Mouse (Mus musculus) effector memory CD4-positive, alpha-beta T cell, adult 7 months (primary cell): ENCODE data around the gene D330045A20Rik. TPM values are rescaled to one million over a fixed set of nuclear protein-coding genes. Genes with fewer than 3 reads are reported as not detected.

Experiments
- polyA plus RNA-seq: library from polyadenylated mRNA; unstranded; fragments of 100-300 nt; shearing (Covaris generic); gene quantifications from one replicate; pipeline ENCODE4 v1.2.1, GENCODE M21; 2017

D330045A20Rik gene
- 0.40 TPM for polyA plus RNA-seq

DNA sequence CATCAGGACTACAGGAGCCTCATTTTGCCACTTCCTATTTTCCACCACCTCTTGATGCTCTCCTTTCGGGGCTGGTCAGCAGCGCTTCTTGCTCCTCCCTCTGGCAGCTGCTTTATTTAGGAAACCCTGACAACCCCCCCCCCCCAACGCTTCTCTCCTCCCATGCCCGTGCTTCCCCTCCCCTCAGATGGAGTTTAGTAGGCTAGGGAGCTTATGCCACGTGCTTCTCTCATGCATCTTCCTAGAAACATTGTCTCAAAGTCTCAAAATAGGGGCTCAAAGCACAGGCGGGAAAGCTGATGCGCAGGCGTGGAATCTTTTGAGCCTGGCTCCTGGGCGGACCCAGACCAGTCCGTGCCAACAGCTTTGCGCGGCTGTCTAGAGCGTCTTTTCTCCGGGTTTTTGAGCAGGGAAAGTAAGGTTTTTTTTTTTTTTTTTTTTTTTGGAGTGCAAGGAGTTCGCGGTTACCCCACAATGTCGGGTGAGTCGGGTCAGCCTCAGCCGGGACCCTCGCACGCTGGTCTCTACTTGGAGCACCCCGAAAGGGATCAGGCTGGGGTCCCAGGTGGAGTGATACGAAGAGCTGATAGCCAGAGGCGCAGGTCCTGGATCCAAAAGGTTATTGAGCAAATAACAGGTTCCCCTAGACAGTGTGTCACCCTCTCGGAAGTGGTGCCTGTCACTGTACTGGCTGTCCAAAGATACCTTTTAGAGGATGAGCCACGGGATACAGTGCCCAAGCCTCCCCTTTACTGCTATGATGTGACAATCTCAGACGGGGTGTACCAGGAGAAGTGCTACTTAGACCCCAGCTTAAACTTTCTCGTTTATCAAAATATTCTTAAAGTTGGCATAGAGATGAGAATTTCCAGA, at the start of gene D330045A20Rik:
TSS of gene D330045A20Rik (plus strand) at position 346 of the 873 bp plus-strand sequence.

DNA sequence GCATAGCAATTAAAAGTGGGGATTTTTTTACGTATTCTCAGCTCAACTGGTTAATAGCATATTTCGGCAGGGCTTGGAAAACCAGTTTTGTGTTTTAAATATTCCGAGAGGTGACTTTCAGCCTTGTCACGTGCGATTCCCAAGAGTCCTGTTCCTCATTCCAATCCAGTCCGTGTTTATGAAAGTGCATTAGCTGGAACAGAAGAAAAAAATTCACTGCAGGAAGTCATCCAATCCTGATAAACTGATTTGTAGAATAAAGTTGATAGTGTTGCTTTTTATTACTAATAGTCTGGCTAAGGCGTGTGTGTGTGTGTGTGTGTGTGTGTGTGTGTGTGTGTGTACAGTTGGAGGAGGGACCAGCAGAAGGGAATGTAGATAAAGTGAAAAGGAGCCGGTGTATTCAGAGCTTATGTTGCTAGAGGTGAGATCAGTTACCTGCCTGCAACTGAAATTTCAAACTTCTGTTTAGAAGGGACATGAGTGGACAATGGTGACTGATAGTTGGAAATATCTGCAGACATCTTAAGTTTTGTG, 82.8 kb downstream of the D330045A20Rik start, which contains the start of gene Rnf128:
TSS of gene Rnf128 (plus strand) at position 392 of the 537 bp plus-strand sequence.

Other genes starting within 250 kb of the D330045A20Rik start
- not detected for gene Trap1a, start 146.7 kb upstream of the D330045A20Rik start, polyA plus RNA-seq
- gene Rnf128, start 82.9 kb downstream of the D330045A20Rik start, polyA plus RNA-seq: 19.0 TPM
- gene Tbc1d8b, start 204.6 kb downstream of the D330045A20Rik start, polyA plus RNA-seq: 10.2 TPM
- gene Gm15013, start 234.1 kb downstream of the D330045A20Rik start, polyA plus RNA-seq: 2.0 TPM